Mouse (Mus musculus): Measurements from ENCODE around the gene Cacna1c.

DNA sequence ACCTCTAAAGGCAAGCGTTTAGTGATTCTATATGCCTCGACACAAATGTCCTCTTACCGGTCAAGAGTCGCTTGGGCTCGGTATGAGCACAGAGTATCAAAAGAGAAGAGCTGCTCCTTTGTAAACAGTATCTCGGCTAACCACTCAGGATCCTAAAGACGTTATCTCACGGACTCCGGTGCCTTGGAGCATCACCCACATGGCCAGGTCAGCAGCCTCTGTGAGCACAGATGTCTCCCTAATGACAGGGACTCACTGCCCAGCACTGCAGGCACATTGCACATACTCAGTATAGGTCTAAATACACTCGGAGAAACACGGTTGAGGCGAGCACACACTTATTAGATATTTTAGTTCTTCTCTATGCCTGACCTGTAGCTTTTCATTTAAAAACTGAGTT lies 271.8 kb downstream of the Cacna1c start:
- TF ChIP-seq CTCF (IDR thresholded peaks at IDR 0.05; ENCODE audit: borderline replicate concordance, extremely low read depth, insufficient read depth, insufficient read length) = no peak
- TF ChIP-seq POLR2A (IDR thresholded peaks at IDR 0.05; ENCODE audit: borderline replicate concordance, extremely low read depth, insufficient read depth, insufficient read length, poor library complexity, severe bottlenecking) = no peak
